Mouse (Mus musculus): Measurements from ENCODE around the gene Bpifc.
A peak's percentile ranks its signal among the peaks of the same experiment; 100 is the strongest.

Gene Bpifc

DNA sequence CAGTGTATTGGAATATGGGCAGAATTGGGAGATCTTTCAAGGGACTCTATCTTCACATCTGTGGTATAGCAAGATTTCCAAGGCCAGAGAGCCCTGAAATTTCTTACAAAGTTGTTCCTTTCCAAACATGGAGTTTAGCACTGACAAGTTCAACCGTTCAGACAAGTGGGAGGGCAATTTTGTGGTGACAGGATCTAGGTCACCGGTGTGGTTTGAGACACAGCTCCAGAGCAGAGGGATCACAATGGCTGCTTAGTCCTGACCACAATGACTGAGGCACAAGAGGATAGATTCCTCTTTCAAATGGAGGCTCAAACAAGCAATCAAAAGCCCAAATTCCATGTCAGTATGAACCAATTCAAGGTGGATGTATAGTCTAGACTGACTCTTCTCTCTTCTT is 523 bp downstream of the Bpifc start:
- DNase-seq (ENCODE audit: low spot score), result no peak

GRCm38 (mm10) chr10:86010636-86011035 is 1.1 kb downstream of the Bpifc start:
- no peak for DNase-seq (ENCODE audit: low spot score)

DNA sequence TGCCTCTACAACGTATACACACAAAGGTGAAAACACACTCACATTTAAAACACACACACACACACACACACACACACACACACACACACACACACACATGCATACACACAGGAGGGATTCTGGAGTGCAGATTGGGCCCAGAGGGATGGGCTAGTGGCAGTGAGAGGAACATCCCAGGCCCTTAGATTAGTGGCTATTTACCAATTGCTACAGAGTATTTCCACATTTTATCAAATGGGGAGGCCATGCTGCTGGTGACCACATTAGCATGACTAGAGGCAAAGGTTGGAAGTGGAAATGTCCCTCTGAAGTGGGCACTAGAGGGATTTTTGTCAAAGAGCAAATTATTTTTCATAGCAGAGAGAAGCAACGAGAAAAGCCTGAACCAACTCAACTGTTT is 2.0 kb downstream of the Bpifc start:
- no peak for DNase-seq (ENCODE audit: low spot score)

DNA sequence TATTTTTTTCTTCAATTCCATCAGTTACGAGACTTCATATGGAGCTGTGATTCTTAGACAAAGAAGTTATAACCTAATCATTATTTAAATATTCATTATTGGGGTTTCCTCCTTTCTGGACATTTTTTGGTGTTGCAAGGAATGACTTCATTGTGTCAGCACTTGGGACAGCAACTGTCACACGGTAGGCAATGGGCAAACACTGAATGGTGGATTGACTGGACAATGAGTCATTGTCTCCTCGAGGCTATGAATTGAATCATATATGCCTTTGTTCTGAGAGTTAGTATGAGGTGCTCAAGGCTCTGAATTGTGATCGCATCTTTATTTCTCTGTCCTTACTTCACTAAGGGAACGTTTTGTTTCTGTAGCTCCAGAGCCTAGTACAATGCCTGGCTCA is 5.2 kb downstream of the Bpifc start:
- no peak for DNase-seq (ENCODE audit: low spot score)

DNA sequence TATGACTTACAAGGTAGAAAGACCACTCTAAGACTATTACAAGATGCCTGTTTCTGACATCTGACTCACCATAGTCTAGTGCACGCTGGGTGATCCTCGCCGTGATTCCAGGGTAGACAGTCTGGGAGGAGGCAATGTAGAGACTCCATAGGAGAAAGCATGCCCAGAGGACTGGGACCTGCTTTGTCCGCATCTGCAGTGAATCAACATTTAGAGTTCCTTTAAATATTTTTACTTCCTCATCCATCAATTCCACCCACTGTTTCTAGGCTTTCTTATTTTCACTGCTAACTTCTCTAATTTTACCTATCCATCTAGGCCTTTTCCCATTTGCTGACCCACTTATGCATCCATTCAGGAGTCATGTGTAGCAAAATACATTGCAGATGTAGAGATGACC is 11.2 kb downstream of the Bpifc start:
- DNase-seq (ENCODE audit: low spot score), result no peak

DNA sequence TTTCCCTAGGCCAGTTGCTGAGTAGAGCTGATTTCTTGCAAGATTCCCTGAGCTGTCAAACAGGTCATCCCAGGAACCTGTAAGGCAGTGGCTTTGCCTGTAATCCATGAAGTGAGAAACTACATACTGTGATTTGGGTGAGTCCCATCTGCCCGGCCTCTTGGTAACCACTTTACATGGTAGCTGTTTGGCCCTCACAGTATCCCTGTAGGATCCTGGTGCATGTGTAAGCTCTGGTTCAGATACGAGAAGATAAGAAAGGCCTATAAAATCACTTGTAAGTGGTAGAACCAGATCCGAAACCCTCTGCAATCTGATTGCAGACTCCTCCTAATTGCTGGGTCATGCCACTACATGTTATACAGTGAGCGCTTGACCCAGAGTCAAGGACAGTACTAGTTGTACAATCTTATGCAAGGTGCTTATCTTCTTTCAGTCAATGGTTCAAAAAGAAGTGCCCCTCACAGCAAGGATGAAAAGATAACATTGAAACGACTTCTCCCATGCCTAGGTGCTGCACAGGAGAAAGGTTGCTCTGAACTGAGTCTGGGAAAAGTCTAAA is 17.1 kb downstream of the Bpifc start:
- no peak for DNase-seq (ENCODE audit: low spot score)

DNA sequence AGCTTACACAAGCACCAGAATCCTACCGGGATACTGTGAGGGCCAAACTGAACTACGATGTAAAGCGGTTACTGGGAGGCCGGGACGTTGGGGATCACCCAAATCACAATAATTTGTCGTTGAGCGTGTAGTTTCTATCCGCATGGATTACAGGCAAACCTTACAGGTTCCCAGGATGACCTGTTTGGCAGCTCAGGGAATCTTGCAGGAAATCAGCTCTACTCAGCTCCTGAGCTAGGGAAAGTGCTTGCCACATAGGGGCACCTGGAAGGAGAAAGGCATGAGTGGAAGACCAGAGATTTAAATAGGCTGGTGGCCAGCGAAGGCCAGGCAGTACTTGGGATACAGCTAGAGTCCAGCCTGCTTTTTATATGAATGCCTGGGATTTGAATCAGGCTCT is 17.9 kb downstream of the Bpifc start:
- no peak for DNase-seq (ENCODE audit: low spot score)

GRCm38 (mm10) chr10:85992412-85992811 is 19.3 kb downstream of the Bpifc start:
- DNase-seq (ENCODE audit: low spot score), result no peak

DNA sequence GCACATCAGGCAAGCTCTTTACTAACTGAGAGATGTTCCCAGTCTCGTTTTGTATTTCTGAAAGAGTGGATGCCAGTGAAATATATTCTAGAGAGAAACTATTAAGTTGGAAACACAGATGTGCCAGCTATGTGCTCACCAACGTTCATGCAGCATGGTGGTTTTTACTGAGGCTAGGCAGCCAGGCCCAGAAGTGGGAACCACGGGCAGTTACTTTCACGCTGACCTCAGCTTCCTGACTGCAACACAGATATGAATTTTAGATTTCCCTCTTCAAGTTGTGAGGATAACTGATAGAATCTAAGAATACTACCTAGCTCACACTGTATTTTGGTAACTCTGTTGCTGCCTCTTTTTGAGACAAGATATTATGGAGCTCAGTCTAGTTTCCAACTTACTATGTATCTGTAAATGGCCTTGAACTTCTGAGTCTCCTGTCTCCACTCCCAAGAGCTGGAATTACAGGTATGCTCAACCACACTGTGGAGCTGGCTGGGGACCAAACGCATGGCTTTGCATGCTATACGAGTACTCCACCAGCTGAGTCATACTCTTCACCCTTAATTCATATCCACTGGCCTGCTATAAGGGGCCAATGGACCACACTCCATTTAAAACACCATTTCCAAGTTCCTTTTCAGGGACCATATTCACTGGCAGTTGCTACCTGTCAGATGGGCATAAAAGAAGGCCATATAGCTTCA is 22.1 kb downstream of the Bpifc start:
- no peak for DNase-seq (ENCODE audit: low spot score)

DNA sequence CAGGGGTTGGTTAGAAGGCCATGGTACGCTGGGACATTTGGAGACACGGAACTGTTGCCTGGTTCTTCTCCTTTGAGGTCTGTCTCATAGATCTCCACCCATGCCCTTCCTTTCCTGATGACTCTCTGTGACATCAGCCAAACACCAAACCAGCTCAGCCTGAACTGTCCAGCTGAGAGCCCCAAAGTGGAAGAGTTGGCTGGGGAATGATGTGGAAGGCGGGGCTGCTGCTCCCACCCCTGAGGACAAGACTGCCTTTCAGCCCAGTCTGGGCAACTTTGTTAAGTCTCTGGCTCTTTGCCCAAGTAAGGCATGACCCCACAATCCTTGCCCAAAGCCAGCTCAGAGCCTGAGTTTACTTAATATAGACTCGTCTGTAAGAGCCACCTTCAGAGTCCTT is 38.8 kb downstream of the Bpifc start:
- no peak for DNase-seq (ENCODE audit: low spot score)

DNA sequence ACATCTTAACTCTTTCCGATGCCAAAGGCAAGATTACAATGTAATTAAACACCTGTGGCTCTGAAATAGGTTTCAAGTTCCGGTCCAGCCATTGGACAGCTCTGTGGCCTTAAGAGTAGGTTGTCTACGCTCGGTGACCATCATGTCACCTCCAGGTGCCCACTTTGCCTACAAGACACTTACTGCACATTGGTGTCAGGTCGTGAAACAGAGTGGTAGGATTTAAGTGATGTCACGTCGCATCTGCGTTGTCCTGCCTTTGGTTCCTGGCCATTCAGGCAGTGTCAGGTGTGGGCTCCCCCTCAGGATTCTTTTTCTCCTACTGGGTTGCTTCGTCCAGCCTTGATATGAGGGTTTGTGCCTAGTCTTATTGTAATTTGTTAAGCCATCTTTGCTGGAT is 39.9 kb downstream of the Bpifc start:
- no peak for DNase-seq (ENCODE audit: low spot score)

DNA sequence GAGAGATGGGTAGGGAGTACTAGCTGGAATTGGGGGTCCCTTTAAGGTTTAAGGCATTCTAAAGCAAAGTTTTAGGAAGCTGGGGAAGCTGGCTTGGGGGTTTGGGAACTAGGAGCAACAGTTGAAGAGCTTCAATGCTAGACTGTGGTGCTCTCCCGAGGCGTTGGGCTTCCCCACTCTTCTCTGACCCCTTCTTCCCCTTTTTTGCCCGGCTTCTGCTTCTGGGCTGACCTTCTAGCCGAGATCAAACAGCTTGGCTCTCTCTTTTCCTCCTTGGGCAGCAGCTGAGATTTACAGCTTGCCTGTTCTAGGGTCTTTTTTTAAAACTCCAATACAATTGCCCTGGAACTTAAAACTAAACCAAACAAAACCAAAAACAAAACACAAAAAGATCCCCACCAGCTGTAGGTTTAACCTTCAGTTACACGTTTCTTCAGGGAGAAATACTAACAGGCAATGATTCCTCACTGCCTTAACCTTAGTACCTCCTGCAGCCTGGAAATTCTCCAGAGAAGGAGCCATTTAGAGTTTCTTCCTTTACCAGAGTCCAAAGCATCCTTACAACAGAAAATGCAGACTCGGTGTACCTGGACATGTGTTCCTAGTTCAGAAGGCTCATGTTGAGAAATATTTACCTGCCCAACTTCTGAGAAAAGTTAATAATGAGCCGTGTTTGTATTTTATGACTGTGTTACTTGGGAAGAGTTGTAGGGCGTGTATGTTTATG is 41.6 kb downstream of the Bpifc start:
- no peak for DNase-seq (ENCODE audit: low spot score)

GRCm38 (mm10) chr10:85968731-85969130 is 43.0 kb downstream of the Bpifc start:
- no peak for DNase-seq (ENCODE audit: low spot score)

DNA sequence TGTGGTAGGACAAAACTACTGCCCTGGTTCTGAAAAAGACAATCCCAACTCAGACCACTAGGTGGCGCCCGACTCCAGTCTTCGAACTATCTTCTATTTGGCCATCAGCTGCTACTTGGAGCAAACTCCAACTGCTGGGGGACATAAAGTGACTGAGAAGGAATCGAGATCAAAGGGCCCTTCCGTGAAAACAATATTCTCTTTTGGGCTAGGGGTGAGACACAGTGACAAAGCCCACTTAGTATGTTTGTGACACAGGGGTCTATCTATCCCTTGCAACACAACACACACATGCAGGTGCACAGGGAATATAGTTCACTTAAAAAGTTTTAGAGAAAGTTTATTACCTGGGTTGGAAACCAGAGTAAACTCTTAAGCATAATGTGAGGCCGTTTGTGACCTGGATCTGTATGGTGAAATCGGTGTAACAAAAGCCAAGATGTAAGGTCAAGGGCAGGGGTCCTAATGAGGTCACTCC is 43.5 kb downstream of the Bpifc start:
- DNase-seq (ENCODE audit: low spot score), result peak; percentile 23

GRCm38 (mm10) chr10:85967411-85968156 is 44.1 kb downstream of the Bpifc start:
- no peak for DNase-seq (ENCODE audit: low spot score)

DNA sequence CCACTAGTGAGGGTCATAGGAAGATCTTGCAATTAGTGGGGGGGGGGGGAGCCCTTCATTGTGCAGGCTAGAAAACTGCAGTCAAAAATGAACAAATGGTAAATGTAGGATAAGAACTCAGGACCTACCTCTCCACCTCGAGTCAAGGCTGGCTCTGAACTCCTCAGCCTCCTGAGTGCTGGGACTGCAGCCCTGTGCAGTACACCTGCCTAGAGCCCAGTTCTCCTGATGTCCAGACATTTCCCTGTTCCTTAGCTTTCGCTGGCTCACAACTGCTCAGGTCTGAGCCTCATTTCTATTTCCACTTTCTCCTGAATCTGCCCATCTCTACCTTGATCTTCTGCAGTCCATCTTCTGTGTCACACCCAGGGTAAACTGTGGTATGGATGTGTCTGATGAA is 45.2 kb downstream of the Bpifc start:
- DNase-seq (ENCODE audit: low spot score), result no peak

DNA sequence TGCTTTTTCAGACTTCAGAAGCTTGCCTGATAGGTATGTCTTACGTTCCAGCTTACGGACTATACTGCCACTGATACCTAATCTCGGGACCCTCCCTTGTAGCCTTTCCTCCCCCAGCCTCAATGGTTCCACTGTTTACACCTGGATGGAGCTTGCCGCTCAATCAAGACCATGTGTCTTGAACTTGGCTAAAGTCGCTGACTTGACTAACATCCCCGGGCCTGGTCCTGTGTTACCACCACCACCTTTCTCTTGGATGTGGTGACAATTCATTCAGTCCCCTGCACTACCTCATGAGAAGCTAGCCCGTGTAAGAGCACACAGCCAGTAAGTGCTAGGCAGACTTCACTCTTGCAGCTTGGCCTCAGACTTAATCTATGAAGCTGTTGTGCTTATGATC is 47.4 kb downstream of the Bpifc start:
- no peak for DNase-seq (ENCODE audit: low spot score)

GRCm38 (mm10) chr10:85962897-85963296 is 48.8 kb downstream of the Bpifc start:
- no peak for DNase-seq (ENCODE audit: low spot score)

DNA sequence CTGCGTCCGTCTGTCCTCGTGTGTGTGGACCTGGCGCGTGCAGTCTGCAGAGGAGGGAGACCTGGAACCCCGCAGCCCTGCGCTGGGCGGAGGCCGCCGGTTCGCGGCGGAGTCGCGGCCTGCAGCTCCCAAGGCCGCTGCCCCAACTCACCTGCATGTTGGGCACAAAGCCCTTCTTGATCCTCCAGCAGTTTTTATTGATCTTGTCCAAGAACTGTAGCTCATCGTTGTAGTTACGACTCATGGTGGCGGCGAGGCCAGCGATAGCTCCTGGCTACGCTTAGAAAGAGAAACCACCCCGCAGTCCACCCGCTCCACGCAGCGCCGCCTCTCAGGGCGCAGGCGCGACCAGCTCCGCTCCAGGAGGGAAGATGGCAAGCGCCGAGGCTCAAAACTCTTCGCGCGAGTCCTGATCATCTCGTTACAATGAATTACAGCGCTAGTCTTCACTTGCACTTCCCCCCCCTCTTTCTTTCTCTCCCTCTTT is 54.2 kb downstream of the Bpifc start, which contains the start of gene Rtcb:
TSS of gene Rtcb (minus strand) at position 360 of the 487 bp plus-strand sequence.
- peak; percentile 93 for DNase-seq (ENCODE audit: low spot score)

DNA sequence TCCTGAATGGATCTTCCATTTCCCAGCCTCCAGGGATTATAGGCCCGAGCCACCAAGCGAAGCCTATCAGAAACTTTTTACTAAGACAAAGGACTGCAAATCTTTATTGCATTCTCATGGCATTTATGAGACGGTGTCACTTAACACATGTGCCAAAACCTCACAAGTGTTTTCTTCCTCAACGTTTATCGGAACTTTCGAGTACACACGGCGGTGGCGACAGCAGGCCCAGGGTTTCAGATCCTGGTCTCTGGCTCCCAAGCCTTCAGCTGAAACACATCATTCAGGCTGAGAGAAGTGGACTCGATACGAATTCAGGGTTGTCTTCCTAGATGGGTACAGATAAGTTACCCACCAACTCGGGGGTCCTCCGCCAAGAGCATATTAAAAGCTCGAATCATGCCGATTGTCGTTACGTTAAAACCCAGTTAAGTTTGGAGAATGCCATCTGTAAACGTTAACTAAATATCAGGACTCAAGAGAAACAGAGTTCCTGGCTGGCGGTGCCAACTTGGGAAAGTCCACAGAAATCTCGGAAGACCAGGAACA is 54.8 kb downstream of the Bpifc start:
- no peak for DNase-seq (ENCODE audit: low spot score)

DNA sequence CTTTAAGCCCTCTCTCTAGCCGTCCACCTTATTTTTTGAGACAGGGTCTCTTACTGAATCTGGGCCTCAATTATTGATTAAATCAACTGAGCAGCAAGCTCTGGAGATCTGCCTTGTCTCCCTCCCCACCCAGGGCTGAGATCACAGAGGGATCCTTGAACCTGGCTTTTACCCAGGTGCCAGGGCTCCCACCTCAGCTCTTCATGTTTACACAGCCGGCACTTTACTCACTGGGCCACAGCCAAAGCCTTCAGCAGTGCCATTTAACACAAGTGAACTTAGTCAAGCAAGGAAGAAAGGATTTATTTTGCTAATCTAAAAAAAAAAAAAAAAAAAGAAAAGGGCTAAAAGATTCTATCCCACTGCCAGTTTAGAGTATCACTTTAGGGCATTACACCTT is 57.3 kb downstream of the Bpifc start:
- DNase-seq (ENCODE audit: low spot score), result no peak

DNA sequence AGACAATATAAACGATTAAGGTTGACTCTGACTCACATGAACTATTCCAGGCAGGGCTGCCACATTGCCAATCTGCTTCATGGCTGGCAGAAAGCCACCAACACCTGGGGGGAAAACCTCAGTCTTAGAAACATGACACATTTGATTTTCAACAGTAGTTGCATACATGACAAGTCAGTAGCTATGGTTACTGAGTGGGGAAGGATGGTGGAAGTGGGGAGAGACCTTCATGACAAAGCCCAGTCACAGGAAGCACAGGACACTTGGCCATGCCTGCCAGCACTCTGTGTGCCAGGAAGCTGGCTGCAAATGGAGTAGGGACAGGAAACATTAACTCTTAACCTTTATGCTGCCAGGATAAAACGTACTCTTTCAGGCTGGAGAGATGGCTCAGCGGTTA is 58.3 kb downstream of the Bpifc start:
- no peak for DNase-seq (ENCODE audit: low spot score)

All from ovary, adult 18-20 months (tissue).